In the genomic region with DNA sequence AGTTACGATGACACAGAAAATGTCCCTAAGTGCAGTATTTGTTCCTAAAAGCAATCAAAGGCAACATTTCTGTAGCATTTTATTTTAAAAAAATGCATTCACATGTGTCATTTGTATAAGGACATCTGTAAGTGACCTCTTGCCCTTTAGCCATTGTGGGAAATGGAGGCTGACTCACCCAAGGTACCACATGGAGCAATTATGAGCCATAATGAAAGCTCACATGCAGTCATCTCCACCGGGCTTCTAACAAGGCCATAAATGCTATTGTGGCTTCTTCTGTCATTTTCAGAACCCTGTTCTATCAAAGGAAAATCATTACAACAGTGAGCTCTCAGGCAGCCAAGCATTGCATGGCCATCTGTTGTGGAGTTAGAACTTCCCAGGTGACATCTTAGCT, we compare ENCODE assay signal across 29 mouse cellular contexts.
DNase-seq lines count a peak whose midpoint lies in the region; ATAC-seq and TF ChIP-seq lines count a peak whose summit lies in the region.
"Had no signal": no experiment of that assay in that cellular context is flagged by ENCODE, and none has a peak within 500 bp of the region (broad histone marks: within the 10 kb centered on the region; RNA-seq: fewer than 3 reads in every experiment).

No protein-coding gene starts in this region.

- H3K9me3 ChIP-seq in hindbrain, postnatal 0 days (ENCODE audit: low read length) = no peaks in the 10 kb centered on the region
- no peaks in the 10 kb centered on the region for H3K9me3 ChIP-seq in hindbrain, embryonic 10.5 days
- H3K9me3 ChIP-seq: embryonic facial prominence, embryonic 10.5 days; embryonic facial prominence, embryonic 15.5 days; forebrain, embryonic 12.5 days; heart, embryonic 13.5 days; limb, embryonic 13.5 days; liver, embryonic 12.5 days; megakaryocyte, embryonic 14.5 days; midbrain, embryonic 13.5 days had no signal

- WGBS in hindbrain, postnatal 0 days = 61% methylated on average over 2 of the region's 2 CpGs
- WGBS in hindbrain, embryonic 10.5 days = 86% methylated on average over 2 of the region's 2 CpGs

- H3K36me3 ChIP-seq in hindbrain, postnatal 0 days (ENCODE audit: insufficient read depth, low read length) = no peaks in the 10 kb centered on the region
- H3K36me3 ChIP-seq in hindbrain, embryonic 10.5 days = no peaks in the 10 kb centered on the region
- H3K36me3 ChIP-seq: embryonic facial prominence, embryonic 10.5 days; embryonic facial prominence, embryonic 15.5 days; forebrain, embryonic 12.5 days; heart, embryonic 13.5 days; limb, embryonic 13.5 days; liver, embryonic 12.5 days; midbrain, embryonic 13.5 days had no signal

- no peak overlapping the region for H3K4me3 ChIP-seq in hindbrain, postnatal 0 days (ENCODE audit: low read length)
- no peak overlapping the region for H3K4me3 ChIP-seq in hindbrain, embryonic 10.5 days
- H3K4me3 ChIP-seq: embryonic facial prominence, embryonic 10.5 days; embryonic facial prominence, embryonic 15.5 days; forebrain, embryonic 12.5 days; heart, embryonic 13.5 days; limb, embryonic 13.5 days; liver, embryonic 12.5 days; megakaryocyte, embryonic 14.5 days; midbrain, embryonic 13.5 days had no signal

- H3K4me1 ChIP-seq in hindbrain, postnatal 0 days (ENCODE audit: insufficient read depth, low read length) = peaks cover 4% of the 10 kb centered on the region; the same call in 1 of the 2 replicates
- H3K4me1 ChIP-seq in hindbrain, embryonic 10.5 days (replicated peaks) = 0 out of 2 replicates have a peak, but pooled peaks cover 5% of the 10 kb centered on the region
- H3K4me1 ChIP-seq: embryonic facial prominence, embryonic 15.5 days; forebrain, embryonic 12.5 days; heart, embryonic 13.5 days; liver, embryonic 12.5 days; midbrain, embryonic 13.5 days had no signal

- no peak overlapping the region for H3K9ac ChIP-seq in hindbrain, postnatal 0 days (replicated peaks; ENCODE audit: low read length)
- H3K9ac ChIP-seq: embryonic facial prominence, embryonic 15.5 days; forebrain, embryonic 12.5 days; forebrain, postnatal 0 days; heart, embryonic 13.5 days; limb, embryonic 13.5 days; liver, embryonic 12.5 days; liver, postnatal 0 days; midbrain, embryonic 13.5 days had no signal

- peak; percentile 33 for DNase-seq in hindbrain, postnatal 0 days (ENCODE audit: low spot score)
- DNase-seq in hindbrain, embryonic 10.5 days (ENCODE audit: low spot score) = no peak
- peak; percentile 55 for DNase-seq in 3T3-L1 (ENCODE audit: low read depth, low spot score)
- DNase-seq in 416B (ENCODE audit: low read depth) = peak; percentile 62
- peak; percentile 16 for DNase-seq in brain, adult 2 months (ENCODE audit: low read depth, low spot score)
- DNase-seq in adrenal gland, postnatal 36 days = no peak
- DNase-seq: adrenal gland, adult 2 months; cerebellum, adult 2 months; cerebellum, postnatal 25 days; forebrain, postnatal 0 days; gastrocnemius, postnatal 10 days; heart, postnatal 10 days; kidney, adult 11 months; kidney, postnatal 14 days; liver, postnatal 0 days; lung, postnatal 4 days; right cerebral cortex, postnatal 14 days had no signal

- H3K4me2 ChIP-seq in hindbrain, postnatal 0 days (ENCODE audit: low read depth, low read length) = no peak overlapping the region
- H3K4me2 ChIP-seq: embryonic facial prominence, embryonic 15.5 days; forebrain, embryonic 12.5 days; heart, embryonic 13.5 days; limb, embryonic 13.5 days; liver, embryonic 12.5 days; midbrain, embryonic 13.5 days had no signal

- H3K27me3 ChIP-seq in hindbrain, postnatal 0 days (ENCODE audit: insufficient read depth, low read length) = no peaks in the 10 kb centered on the region
- peaks cover 4% of the 10 kb centered on the region; the same call in 1 of the 2 replicates for H3K27me3 ChIP-seq in hindbrain, embryonic 10.5 days (ENCODE audit: insufficient read depth, poor library complexity, severe bottlenecking)
- H3K27me3 ChIP-seq: embryonic facial prominence, embryonic 15.5 days; heart, embryonic 13.5 days; limb, embryonic 13.5 days; liver, embryonic 12.5 days; megakaryocyte, embryonic 14.5 days had no signal

- no peak overlapping the region for H3K27ac ChIP-seq in hindbrain, postnatal 0 days
- H3K27ac ChIP-seq in hindbrain, embryonic 10.5 days = no peak overlapping the region
- H3K27ac ChIP-seq: embryonic facial prominence, embryonic 10.5 days; embryonic facial prominence, embryonic 15.5 days; forebrain, embryonic 12.5 days; heart, embryonic 13.5 days; limb, embryonic 13.5 days; liver, embryonic 12.5 days; midbrain, embryonic 13.5 days had no signal

- ATAC-seq in hindbrain, postnatal 0 days = no peak
- ATAC-seq: activated CD4-positive, CD25-positive, alpha-beta regulatory T cell, adult 4 months; CD4-positive, CD25-positive, alpha-beta regulatory T cell, adult 4 months; forebrain, postnatal 0 days; inflammation-experienced regulatory T-cells, adult 6 months; liver, embryonic 12.5 days; liver, postnatal 0 days; lung, postnatal 0 days; midbrain, embryonic 13.5 days had no signal

- no peak for TF ChIP-seq CTCF in hindbrain, postnatal 0 days (IDR thresholded peaks at IDR 0.05; ENCODE audit: low read depth)

Comparison
In these comparisons a context has a peak if more than half of its experiments do, and no peak if none do; other contexts are left out.
1. DNase-seq: peak in hindbrain, postnatal 0 days (single experiment), 3T3-L1 (single experiment), 416B (single experiment) and brain, adult 2 months (single experiment); none in hindbrain, embryonic 10.5 days (single experiment) and adrenal gland, postnatal 36 days (0 of 2).